Mouse (Mus musculus): ENCODE results near the gene Clcf1.

- TF ChIP-seq MYOG (IDR thresholded peaks at IDR 0.05; ENCODE audit: control insufficient read depth in 1 of 3, insufficient read depth in 1 of 3, insufficient read length in 2 of 3, low read depth in 2 of 3) (no peak), POLR2A (IDR thresholded peaks at IDR 0.05; ENCODE audit: insufficient read length, low read depth) (no peak), MAX (IDR thresholded peaks at IDR 0.05; ENCODE audit: low read depth) (no peak), CEBPB (IDR thresholded peaks at IDR 0.05; ENCODE audit: insufficient read depth, poor library complexity, severe bottlenecking) (no peak)
Observed at GRCm38 (mm10) chr19:4206971-4207370, 7.1 kb upstream of the Clcf1 start.

Data from myocyte (in vitro differentiated cells).